Mouse (Mus musculus) hindbrain, embryonic 14.5 days (tissue): Measurements from ENCODE around the gene Nr4a2. TPM values are rescaled to one million over a fixed set of nuclear protein-coding genes. Genes with fewer than 3 reads are reported as not detected.

ENCODE experiments used
- ATAC-seq: fragments of 200-750 bp; cut with Nextera tagmentation; 2 replicates; pipeline ENCODE4 v1.8.0; 2017; ENCODE audit warnings: moderate number of reproducible peaks, mild to moderate bottlenecking, moderate TSS enrichment, moderate library complexity; ENCODE audit not compliant: low FRiP score
- DNase-seq: peaks from one replicate; pipeline ENCODE4 v3.0.0-alpha.2; 2015; ENCODE audit warnings: low spot score
- H3K27ac ChIP-seq: fragments of 300-500 bp; sonication (generic); 2 replicates; pipeline ENCODE4 v1.5.1; 2014; ENCODE audit warnings: mild to moderate bottlenecking, moderate library complexity
- H3K27me3 ChIP-seq: fragments of 300-500 bp; sonication (generic); 2 replicates; pipeline ENCODE4 v1.6.1; 2014; ENCODE audit warnings: mild to moderate bottlenecking, low read length, mixed read lengths; ENCODE audit not compliant: control insufficient read depth, insufficient read depth
- H3K36me3 ChIP-seq: fragments of 300-500 bp; sonication (generic); replicated peaks from 2 replicates; pipeline ENCODE4 v1.6.1; 2014; ENCODE audit not compliant: control insufficient read depth, insufficient read depth
- H3K4me1 ChIP-seq: fragments of 300-500 bp; sonication (generic); replicated peaks from 2 replicates; pipeline ENCODE4 v1.6.1; 2014; ENCODE audit warnings: antibody characterized with exemption, low read length, mixed read lengths; ENCODE audit not compliant: control insufficient read depth, insufficient read depth
- H3K4me2 ChIP-seq: fragments of 300-500 bp; sonication (generic); replicated peaks from 2 replicates; pipeline ENCODE4 v1.6.1; 2014; ENCODE audit warnings: mild to moderate bottlenecking, moderate library complexity
- H3K4me3 ChIP-seq: fragments of 300-500 bp; sonication (generic); replicated peaks from 2 replicates; pipeline ENCODE4 v1.5.1; 2014; ENCODE audit warnings: mild to moderate bottlenecking, low read length
- H3K9ac ChIP-seq: fragments of 300-500 bp; sonication (generic); 2 replicates; pipeline ENCODE4 v1.6.1; 2014
- H3K9me3 ChIP-seq: fragments of 300-500 bp; sonication (generic); 2 replicates; pipeline ENCODE4 v1.6.1; 2016; ENCODE audit warnings: low read length; ENCODE audit not compliant: control insufficient read depth
- WGBS: fragments of 180-500 bp; shearing (Covaris S2); extraction: QIAGEN DNeasy Blood & Tissue Kit; methylation state at CpG from one replicate; pipeline ENCODE4 v1.1.7; 2014; 5-methylcytosine and 5-hydroxymethylcytosine counted together
- polyA plus RNA-seq: library from polyadenylated mRNA; unstranded; fragments of >200 nt; fragmentation: Nextera tagmentation; extraction: Ambion mirVana; gene quantifications from 2 replicates; pipeline ENCODE4 v1.2.1, GENCODE M21; 2014

Gene Nr4a2
- polyA plus RNA-seq, 1 experiment from 2014 or later: 21.0 TPM

- H3K27me3 ChIP-seq: peaks cover 68% of the 10 kb centered on the region
- H3K9ac ChIP-seq: no peak overlapping the region
- no peaks in the 10 kb centered on the region for H3K9me3 ChIP-seq
- H3K36me3 ChIP-seq: no peaks in the 10 kb centered on the region
- DNase-seq: no peak
- H3K4me2 ChIP-seq: peak overlapping the region; percentile 96
- peaks cover 18% of the 10 kb centered on the region for H3K4me1 ChIP-seq
- ATAC-seq: no peak
- no peak overlapping the region for H3K27ac ChIP-seq
- 13% methylated on average over 5 of the region's 5 CpGs for WGBS
- peak overlapping the region; percentile 62 for H3K4me3 ChIP-seq
Observed at GRCm38 (mm10) chr2:57113431-57113830, 10.4 kb downstream of the Nr4a2 start.

GRCm38 (mm10) chr2:57112949-57113348 is 10.9 kb downstream of the Nr4a2 start:
- H3K27ac ChIP-seq: no peak overlapping the region
- H3K9me3 ChIP-seq: no peaks in the 10 kb centered on the region
- H3K36me3 ChIP-seq: no peaks in the 10 kb centered on the region
- DNase-seq (no peak), ATAC-seq (no peak)
- peaks cover 73% of the 10 kb centered on the region for H3K27me3 ChIP-seq
- peaks cover 18% of the 10 kb centered on the region for H3K4me1 ChIP-seq
- H3K4me3 ChIP-seq: peak overlapping the region; percentile 22
- WGBS: 12% methylated on average over 6 of the region's 6 CpGs
- no peak overlapping the region for H3K9ac ChIP-seq
- H3K4me2 ChIP-seq: peak overlapping the region; percentile 19; the same call in 1 of the 2 replicates

- Histone ChIP-seq H3K27me3 (peaks cover 82% of the 10 kb centered on the region), H3K4me1 (peaks cover 16% of the 10 kb centered on the region), H3K27ac (peak overlapping the region; percentile 60), H3K36me3 (no peaks in the 10 kb centered on the region), H3K9ac (peak overlapping the region; percentile 13; the same call in 1 of the 2 replicates), H3K9me3 (no peaks in the 10 kb centered on the region), H3K4me3 (peak overlapping the region; percentile 22), H3K4me2 (peak overlapping the region; percentile 39)
- DNase-seq (no peak), ATAC-seq (no peak)
- 4% methylated on average over 38 of the region's 38 CpGs for WGBS
Observed at GRCm38 (mm10) chr2:57111791-57112538, 11.8 kb downstream of the Nr4a2 start.

- Histone ChIP-seq H3K4me1 (peaks cover 16% of the 10 kb centered on the region), H3K9me3 (no peaks in the 10 kb centered on the region), H3K4me3 (peak overlapping the region; percentile 22), H3K36me3 (no peaks in the 10 kb centered on the region), H3K27me3 (peaks cover 89% of the 10 kb centered on the region), H3K4me2 (peak overlapping the region; percentile 39), H3K9ac (peak overlapping the region; percentile 13; the same call in 1 of the 2 replicates), H3K27ac (peak overlapping the region; percentile 60)
- DNase-seq (no peak), ATAC-seq (no peak)
- 3% methylated on average over 39 of the region's 39 CpGs for WGBS
Observed at GRCm38 (mm10) chr2:57111011-57111790, 12.6 kb downstream of the Nr4a2 start.

- Histone ChIP-seq H3K9ac (no peak overlapping the region), H3K4me1 (peaks cover 10% of the 10 kb centered on the region), H3K4me3 (0 out of 2 replicates have a peak overlapping the region, but pooled peaks have one; percentile 6), H3K4me2 (peak overlapping the region; percentile 17), H3K27ac (peak overlapping the region; percentile 49; the same call in 1 of the 2 replicates), H3K36me3 (no peaks in the 10 kb centered on the region), H3K9me3 (no peaks in the 10 kb centered on the region), H3K27me3 (peaks cover 92% of the 10 kb centered on the region)
- ATAC-seq (no peak), DNase-seq (no peak)
- WGBS: 7% methylated on average over 16 of the region's 16 CpGs
Observed at GRCm38 (mm10) chr2:57110401-57110800, 13.4 kb downstream of the Nr4a2 start.

- Histone ChIP-seq H3K36me3 (no peaks in the 10 kb centered on the region), H3K27me3 (peaks cover 92% of the 10 kb centered on the region), H3K4me3 (peak overlapping the region; percentile 6; the same call in 1 of the 2 replicates), H3K4me1 (peaks cover 6% of the 10 kb centered on the region; the same call in 1 of the 2 replicates), H3K9ac (0 out of 2 replicates have a peak overlapping the region, but pooled peaks have one; percentile 13), H3K4me2 (peak overlapping the region; percentile 17), H3K9me3 (no peaks in the 10 kb centered on the region), H3K27ac (peak overlapping the region; percentile 49; the same call in 1 of the 2 replicates)
- DNase-seq (no peak), ATAC-seq (no peak)
- WGBS: 5% methylated on average over 14 of the region's 14 CpGs
Observed at GRCm38 (mm10) chr2:57109926-57110325, 13.9 kb downstream of the Nr4a2 start.

GRCm38 (mm10) chr2:57109301-57109700 is 14.5 kb downstream of the Nr4a2 start:
- Histone ChIP-seq H3K9ac (0 out of 2 replicates have a peak overlapping the region, but pooled peaks have one; percentile 13), H3K27ac (peak overlapping the region; percentile 41; the same call in 1 of the 2 replicates), H3K36me3 (no peaks in the 10 kb centered on the region), H3K4me1 (peaks cover 6% of the 10 kb centered on the region; the same call in 1 of the 2 replicates), H3K4me2 (peak overlapping the region; percentile 17; the same call in 1 of the 2 replicates), H3K27me3 (peaks cover 95% of the 10 kb centered on the region), H3K4me3 (peak overlapping the region; percentile 6), H3K9me3 (no peaks in the 10 kb centered on the region)
- ATAC-seq (peak; percentile 46; the same call in 1 of the 2 replicates), DNase-seq (no peak)
- 4% methylated on average over 11 of the region's 11 CpGs for WGBS

- Histone ChIP-seq H3K36me3 (no peaks in the 10 kb centered on the region), H3K4me2 (peak overlapping the region; percentile 17), H3K27me3 (peaks cover 95% of the 10 kb centered on the region), H3K4me3 (no peak overlapping the region), H3K9me3 (no peaks in the 10 kb centered on the region), H3K4me1 (peaks cover 6% of the 10 kb centered on the region), H3K9ac (no peak overlapping the region), H3K27ac (no peak overlapping the region)
- DNase-seq (no peak), ATAC-seq (no peak)
- 11% methylated on average over 7 of the region's 7 CpGs for WGBS
Observed at GRCm38 (mm10) chr2:57108349-57108930, 15.4 kb downstream of the Nr4a2 start.

GRCm38 (mm10) chr2:57105401-57105800 is 18.4 kb downstream of the Nr4a2 start:
- Histone ChIP-seq H3K4me3 (no peak overlapping the region), H3K9me3 (no peaks in the 10 kb centered on the region), H3K4me1 (peaks cover 13% of the 10 kb centered on the region), H3K27ac (no peak overlapping the region), H3K4me2 (no peak overlapping the region), H3K27me3 (peaks cover 98% of the 10 kb centered on the region), H3K36me3 (no peaks in the 10 kb centered on the region), H3K9ac (no peak overlapping the region)
- WGBS: 8% methylated on average over 7 of the region's 7 CpGs
- no peak for ATAC-seq
- no peak for DNase-seq
